Mouse (Mus musculus): ENCODE results near the gene Unc13c.

The Unc13c gene

GRCm38 (mm10) chr9:73968641-73969121 lies at the start of gene Unc13c:
Unc13c (minus strand) TSS chr9:73968966.
- DNase-seq (ENCODE audit: low spot score) = no peak

GRCm38 (mm10) chr9:74007976-74008686 lies 39.4 kb upstream of the Unc13c start:
- DNase-seq (ENCODE audit: low spot score) = no peak

GRCm38 (mm10) chr9:74002388-74002990 lies 33.7 kb upstream of the Unc13c start:
- DNase-seq (ENCODE audit: low spot score) = no peak

- no peak for DNase-seq (ENCODE audit: low spot score)
Observed at GRCm38 (mm10) chr9:73988096-73988495, 19.3 kb upstream of the Unc13c start.

- DNase-seq (ENCODE audit: low spot score) = no peak
Observed at GRCm38 (mm10) chr9:73987236-73987635, 18.5 kb upstream of the Unc13c start.

GRCm38 (mm10) chr9:73982597-73983344 lies 14.0 kb upstream of the Unc13c start:
- no peak for DNase-seq (ENCODE audit: low spot score)

- DNase-seq (ENCODE audit: low spot score) = no peak
Observed at GRCm38 (mm10) chr9:73972327-73972988, 3.7 kb upstream of the Unc13c start.

- DNase-seq (ENCODE audit: low spot score) = no peak
Observed at GRCm38 (mm10) chr9:73970717-73971116, 2.0 kb upstream of the Unc13c start.

GRCm38 (mm10) chr9:73965322-73965915 lies 3.3 kb downstream of the Unc13c start:
- no peak for DNase-seq (ENCODE audit: low spot score)

- no peak for DNase-seq (ENCODE audit: low spot score)
Observed at GRCm38 (mm10) chr9:73962471-73962870, 6.3 kb downstream of the Unc13c start.

- DNase-seq (ENCODE audit: low spot score) = no peak
Observed at GRCm38 (mm10) chr9:73952331-73952730, 16.4 kb downstream of the Unc13c start.

GRCm38 (mm10) chr9:73951586-73951985 lies 17.2 kb downstream of the Unc13c start:
- no peak for DNase-seq (ENCODE audit: low spot score)

- no peak for DNase-seq (ENCODE audit: low spot score)
Observed at GRCm38 (mm10) chr9:73934844-73935243, 33.9 kb downstream of the Unc13c start.

- DNase-seq (ENCODE audit: low spot score) = no peak
Observed at GRCm38 (mm10) chr9:73931988-73932387, 36.8 kb downstream of the Unc13c start.

GRCm38 (mm10) chr9:73927276-73927675 lies 41.5 kb downstream of the Unc13c start:
- DNase-seq (ENCODE audit: low spot score) = no peak

- DNase-seq (ENCODE audit: low spot score) = no peak
Observed at GRCm38 (mm10) chr9:73922449-73923115, 46.2 kb downstream of the Unc13c start.

- DNase-seq (ENCODE audit: low spot score) = no peak
Observed at GRCm38 (mm10) chr9:73905959-73906358, 62.8 kb downstream of the Unc13c start.

- DNase-seq (ENCODE audit: low spot score) = no peak
Observed at GRCm38 (mm10) chr9:73898516-73898915, 70.2 kb downstream of the Unc13c start.

- no peak for DNase-seq (ENCODE audit: low spot score)
Observed at GRCm38 (mm10) chr9:73896210-73896609, 72.6 kb downstream of the Unc13c start.

GRCm38 (mm10) chr9:73883587-73883986 lies 85.2 kb downstream of the Unc13c start:
- no peak for DNase-seq (ENCODE audit: low spot score)

GRCm38 (mm10) chr9:73883143-73883542 lies 85.6 kb downstream of the Unc13c start:
- DNase-seq (ENCODE audit: low spot score) = no peak

All from spleen, adult 12 weeks (tissue).